Mouse (Mus musculus): Measurements from ENCODE around the gene Fbxo34. TPM values are rescaled to one million over a fixed set of nuclear protein-coding genes. Genes with fewer than 3 reads are reported as not detected.
"Not testable (repeated sequence)": the region's sequence is repeated elsewhere in the genome, so short reads cannot be mapped to it uniquely, and the experiment has no call there.

Gene Fbxo34
- 33.6 and 35.5 TPM in 2 replicates for polyA plus RNA-seq (2015; fragmentation: Nextera tagmentation; extraction: Ambion mirVana)

DNA sequence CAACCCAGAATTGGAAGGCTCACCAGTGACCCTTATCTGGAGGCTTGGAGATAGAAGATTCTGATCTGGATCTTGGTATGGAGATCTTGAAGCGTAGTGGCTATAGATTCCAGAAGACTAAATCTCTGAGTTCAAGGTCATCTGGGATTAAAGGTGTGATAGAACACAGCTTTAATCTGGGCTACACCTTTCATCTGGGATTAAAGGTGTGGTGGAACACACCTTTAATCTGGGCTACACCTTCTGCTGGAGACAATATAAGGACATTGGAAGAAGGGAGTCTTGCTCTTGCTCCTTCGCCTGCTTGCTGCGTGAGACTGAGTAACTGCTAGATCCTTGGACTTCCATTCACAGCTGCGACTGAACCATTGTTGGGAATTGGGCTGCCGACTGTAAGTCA is at the start of gene Fbxo34:
Gene Fbxo34, plus strand, starts transcription at position 301 of the 400 bp plus-strand sequence.
- WGBS = 100% methylated on average over 2 of the region's 5 CpGs
- not testable (repeated sequence) for H3K4me1 ChIP-seq (ENCODE audit: control insufficient read depth, insufficient read depth, low read depth, low read length); H3K4me2 ChIP-seq (ENCODE audit: low read length); ATAC-seq; H3K36me3 ChIP-seq (ENCODE audit: control insufficient read depth, insufficient read depth, low read length); H3K27ac ChIP-seq (ENCODE audit: low read depth, low read length); H3K9me3 ChIP-seq (ENCODE audit: control insufficient read depth, low read length); H3K27me3 ChIP-seq (replicated peaks; ENCODE audit: control insufficient read depth, insufficient read depth, low read length); H3K4me3 ChIP-seq (ENCODE audit: low read length); H3K9ac ChIP-seq (ENCODE audit: low read depth, low read length)

- no peak overlapping the region for H3K4me3 ChIP-seq (ENCODE audit: low read length)
- 93% methylated on average over 8 of the region's 8 CpGs for WGBS
- H3K4me2 ChIP-seq (ENCODE audit: low read length) = no peak overlapping the region
- H3K27ac ChIP-seq (ENCODE audit: low read depth, low read length) = no peak overlapping the region
- no peak overlapping the region for H3K9ac ChIP-seq (ENCODE audit: low read depth, low read length)
- no peaks in the 10 kb centered on the region for H3K9me3 ChIP-seq (ENCODE audit: control insufficient read depth, low read length)
- no peaks in the 10 kb centered on the region for H3K36me3 ChIP-seq (ENCODE audit: control insufficient read depth, insufficient read depth, low read length)
- no peak for ATAC-seq
- no peaks in the 10 kb centered on the region for H3K4me1 ChIP-seq (ENCODE audit: control insufficient read depth, insufficient read depth, low read depth, low read length)
- no peaks in the 10 kb centered on the region for H3K27me3 ChIP-seq (replicated peaks; ENCODE audit: control insufficient read depth, insufficient read depth, low read length)
Observed at GRCm38 (mm10) chr14:47402735-47403134, 47.5 kb upstream of the Fbxo34 start.

DNA sequence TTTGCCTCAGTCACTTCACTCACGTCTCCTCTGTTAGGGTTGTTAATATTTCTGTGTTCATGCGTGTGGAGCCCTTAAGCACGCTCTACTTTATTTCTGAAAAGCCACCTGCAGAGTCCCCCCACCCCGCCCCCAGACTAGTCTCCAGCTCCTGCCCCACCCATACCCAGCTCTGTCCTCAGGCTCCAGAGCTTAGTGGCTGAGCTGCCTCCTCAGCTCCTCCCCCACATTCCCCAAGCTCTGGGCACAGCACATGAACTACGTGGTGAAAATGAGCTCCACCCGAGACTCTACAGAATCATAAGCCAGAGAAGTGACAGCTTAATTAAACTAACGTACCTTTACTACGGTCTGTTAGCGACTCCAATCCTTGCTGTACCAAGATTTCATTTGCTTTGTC is 44.2 kb upstream of the Fbxo34 start:
- H3K36me3 ChIP-seq (ENCODE audit: control insufficient read depth, insufficient read depth, low read length) = 0 out of 2 replicates have a peak, but pooled peaks cover 3% of the 10 kb centered on the region
- no peaks in the 10 kb centered on the region for H3K9me3 ChIP-seq (ENCODE audit: control insufficient read depth, low read length)
- no peaks in the 10 kb centered on the region for H3K4me1 ChIP-seq (ENCODE audit: control insufficient read depth, insufficient read depth, low read depth, low read length)
- H3K27me3 ChIP-seq (replicated peaks; ENCODE audit: control insufficient read depth, insufficient read depth, low read length) = no peaks in the 10 kb centered on the region
- WGBS = 86% methylated on average over 9 of the region's 9 CpGs
- H3K4me2 ChIP-seq (ENCODE audit: low read length) = no peak overlapping the region
- H3K4me3 ChIP-seq (ENCODE audit: low read length) = no peak overlapping the region
- H3K9ac ChIP-seq (ENCODE audit: low read depth, low read length) = no peak overlapping the region
- no peak for ATAC-seq
- H3K27ac ChIP-seq (ENCODE audit: low read depth, low read length) = no peak overlapping the region

GRCm38 (mm10) chr14:47417346-47417745 is 32.9 kb upstream of the Fbxo34 start:
- 34% methylated on average over 3 of the region's 3 CpGs for WGBS
- no peak for ATAC-seq
- Histone ChIP-seq H3K27me3 (replicated peaks; ENCODE audit: control insufficient read depth, insufficient read depth, low read length) (no peaks in the 10 kb centered on the region), H3K27ac (ENCODE audit: low read depth, low read length) (no peak overlapping the region), H3K36me3 (ENCODE audit: control insufficient read depth, insufficient read depth, low read length) (no peaks in the 10 kb centered on the region), H3K9ac (ENCODE audit: low read depth, low read length) (no peak overlapping the region), H3K4me2 (ENCODE audit: low read length) (peak overlapping the region; percentile 78), H3K4me3 (ENCODE audit: low read length) (peak overlapping the region; percentile 45), H3K9me3 (ENCODE audit: control insufficient read depth, low read length) (no peaks in the 10 kb centered on the region), H3K4me1 (ENCODE audit: control insufficient read depth, insufficient read depth, low read depth, low read length) (peaks cover 11% of the 10 kb centered on the region)

DNA sequence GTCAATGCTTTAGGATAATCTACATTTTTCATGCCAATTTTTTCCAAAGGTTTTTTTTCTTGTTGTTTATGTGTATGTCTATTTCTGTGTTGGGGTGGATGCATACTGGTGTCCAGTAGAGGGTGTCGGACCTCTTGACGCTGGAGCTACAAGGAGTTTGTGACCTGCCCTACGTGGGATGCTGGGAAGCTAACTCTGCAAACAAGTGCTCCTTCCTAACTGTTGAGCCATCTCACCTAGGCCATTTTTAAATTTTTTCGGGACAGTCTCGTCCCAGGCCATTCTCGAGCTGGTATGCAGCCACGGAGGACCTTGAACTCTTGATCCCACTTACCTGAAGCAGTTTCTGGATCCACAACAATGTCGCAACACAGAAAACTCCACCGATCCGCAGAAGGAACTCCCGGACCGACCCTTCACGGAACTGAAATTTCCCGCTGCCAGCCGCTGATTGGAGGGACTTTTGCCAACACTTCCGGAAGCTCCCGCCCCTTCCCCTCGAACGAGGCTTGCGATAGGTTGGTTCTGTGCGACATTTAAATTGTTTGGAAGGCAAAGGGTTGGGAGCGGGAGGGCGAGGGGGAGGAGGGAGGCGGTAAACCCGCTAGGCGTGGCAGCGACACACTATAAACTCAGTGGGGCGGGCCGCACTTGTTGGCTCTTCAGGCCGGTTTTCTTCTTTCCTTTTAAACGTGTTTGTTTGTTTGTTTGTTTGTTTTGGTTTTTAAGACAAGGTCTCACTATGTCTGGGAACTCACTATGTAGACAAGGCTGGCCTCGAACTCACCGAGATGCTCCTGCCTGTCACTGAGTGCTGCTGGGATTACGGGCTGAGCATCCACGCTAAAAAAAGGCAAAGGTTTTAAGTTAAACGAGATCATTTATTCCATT is 32.2 kb upstream of the Fbxo34 start, which contains the start of gene Dlgap5:
Gene Dlgap5, minus strand, starts transcription at position 633 of the 891 bp plus-strand sequence.
- Histone ChIP-seq H3K4me3 (ENCODE audit: low read length) (peak within 1 kb of the TSS; percentile 45), H3K4me2 (ENCODE audit: low read length) (peak within 1 kb of the TSS; percentile 78), H3K27me3 (replicated peaks; ENCODE audit: control insufficient read depth, insufficient read depth, low read length) (no peaks in the 10 kb centered on the region), H3K4me1 (ENCODE audit: control insufficient read depth, insufficient read depth, low read depth, low read length) (peaks cover 11% of the 10 kb centered on the region), H3K9me3 (ENCODE audit: control insufficient read depth, low read length) (no peaks in the 10 kb centered on the region), H3K9ac (ENCODE audit: low read depth, low read length) (peak within 1 kb of the TSS; percentile 51), H3K36me3 (ENCODE audit: control insufficient read depth, insufficient read depth, low read length) (no peaks in the 10 kb centered on the region), H3K27ac (ENCODE audit: low read depth, low read length) (no peak within 1 kb of the TSS)
- WGBS = 2% methylated on average over 36 of the region's 36 CpGs
- peak; percentile 99 for ATAC-seq

GRCm38 (mm10) chr14:47418666-47418991 is 31.6 kb upstream of the Fbxo34 start:
- H3K36me3 ChIP-seq (ENCODE audit: control insufficient read depth, insufficient read depth, low read length) = no peaks in the 10 kb centered on the region
- peak overlapping the region; percentile 51 for H3K9ac ChIP-seq (ENCODE audit: low read depth, low read length)

GRCm38 (mm10) chr14:47419034-47419625 is 31.1 kb upstream of the Fbxo34 start:
- no peak for ATAC-seq
- peaks cover 11% of the 10 kb centered on the region for H3K4me1 ChIP-seq (ENCODE audit: control insufficient read depth, insufficient read depth, low read depth, low read length)
- no peak overlapping the region for H3K4me3 ChIP-seq (ENCODE audit: low read length)
- H3K9ac ChIP-seq (ENCODE audit: low read depth, low read length) = no peak overlapping the region
- H3K27me3 ChIP-seq (replicated peaks; ENCODE audit: control insufficient read depth, insufficient read depth, low read length) = no peaks in the 10 kb centered on the region
- no peaks in the 10 kb centered on the region for H3K9me3 ChIP-seq (ENCODE audit: control insufficient read depth, low read length)
- no peaks in the 10 kb centered on the region for H3K36me3 ChIP-seq (ENCODE audit: control insufficient read depth, insufficient read depth, low read length)
- WGBS = 89% methylated on average over 9 of the region's 9 CpGs
- no peak overlapping the region for H3K27ac ChIP-seq (ENCODE audit: low read depth, low read length)
- no peak overlapping the region for H3K4me2 ChIP-seq (ENCODE audit: low read length)

More at GRCm38 (mm10) chr14:47418666-47418991, 31.6 kb upstream of the Fbxo34 start:
- H3K4me1 ChIP-seq (ENCODE audit: control insufficient read depth, insufficient read depth, low read depth, low read length) = peaks cover 11% of the 10 kb centered on the region
- H3K9me3 ChIP-seq (ENCODE audit: control insufficient read depth, low read length) = no peaks in the 10 kb centered on the region
- peak overlapping the region; percentile 78 for H3K4me2 ChIP-seq (ENCODE audit: low read length)
- H3K27ac ChIP-seq (ENCODE audit: low read depth, low read length) = no peak overlapping the region
- peak overlapping the region; percentile 45 for H3K4me3 ChIP-seq (ENCODE audit: low read length)
- no peaks in the 10 kb centered on the region for H3K27me3 ChIP-seq (replicated peaks; ENCODE audit: control insufficient read depth, insufficient read depth, low read length)
- no peak for ATAC-seq
- WGBS = 51% methylated on average over 5 of the region's 5 CpGs

GRCm38 (mm10) chr14:47419723-47420276 is 30.4 kb upstream of the Fbxo34 start:
- H3K4me2 ChIP-seq (ENCODE audit: low read length) = no peak overlapping the region
- no peak for ATAC-seq
- no peak overlapping the region for H3K4me3 ChIP-seq (ENCODE audit: low read length)
- H3K27ac ChIP-seq (ENCODE audit: low read depth, low read length) = no peak overlapping the region
- peaks cover 11% of the 10 kb centered on the region for H3K4me1 ChIP-seq (ENCODE audit: control insufficient read depth, insufficient read depth, low read depth, low read length)
- no peaks in the 10 kb centered on the region for H3K36me3 ChIP-seq (ENCODE audit: control insufficient read depth, insufficient read depth, low read length)
- no peaks in the 10 kb centered on the region for H3K27me3 ChIP-seq (replicated peaks; ENCODE audit: control insufficient read depth, insufficient read depth, low read length)
- no peak overlapping the region for H3K9ac ChIP-seq (ENCODE audit: low read depth, low read length)
- 95% methylated on average over 24 of the region's 24 CpGs for WGBS
- no peaks in the 10 kb centered on the region for H3K9me3 ChIP-seq (ENCODE audit: control insufficient read depth, low read length)

GRCm38 (mm10) chr14:47421606-47422005 is 28.6 kb upstream of the Fbxo34 start:
- no peak overlapping the region for H3K4me2 ChIP-seq (ENCODE audit: low read length)
- no peaks in the 10 kb centered on the region for H3K36me3 ChIP-seq (ENCODE audit: control insufficient read depth, insufficient read depth, low read length)
- no peaks in the 10 kb centered on the region for H3K9me3 ChIP-seq (ENCODE audit: control insufficient read depth, low read length)
- WGBS = 47% methylated on average over 2 of the region's 2 CpGs
- ATAC-seq = no peak
- no peaks in the 10 kb centered on the region for H3K27me3 ChIP-seq (replicated peaks; ENCODE audit: control insufficient read depth, insufficient read depth, low read length)
- H3K4me3 ChIP-seq (ENCODE audit: low read length) = no peak overlapping the region
- no peak overlapping the region for H3K9ac ChIP-seq (ENCODE audit: low read depth, low read length)
- H3K4me1 ChIP-seq (ENCODE audit: control insufficient read depth, insufficient read depth, low read depth, low read length) = peaks cover 11% of the 10 kb centered on the region
- H3K27ac ChIP-seq (ENCODE audit: low read depth, low read length) = no peak overlapping the region
